Mouse (Mus musculus) ES-Bruce4 (cell line): ENCODE results near the gene Cd247.

Source experiments
- CTCF ChIP-seq: IDR thresholded peaks from one replicate; pipeline ENCODE4 v1.8.1; 2011; ENCODE audit warnings: low read depth, low read length
- POLR2A ChIP-seq: IDR thresholded peaks from one replicate; pipeline ENCODE4 v1.8.1; 2011; ENCODE audit warnings: low read length; ENCODE audit not compliant: insufficient read depth

DNA sequence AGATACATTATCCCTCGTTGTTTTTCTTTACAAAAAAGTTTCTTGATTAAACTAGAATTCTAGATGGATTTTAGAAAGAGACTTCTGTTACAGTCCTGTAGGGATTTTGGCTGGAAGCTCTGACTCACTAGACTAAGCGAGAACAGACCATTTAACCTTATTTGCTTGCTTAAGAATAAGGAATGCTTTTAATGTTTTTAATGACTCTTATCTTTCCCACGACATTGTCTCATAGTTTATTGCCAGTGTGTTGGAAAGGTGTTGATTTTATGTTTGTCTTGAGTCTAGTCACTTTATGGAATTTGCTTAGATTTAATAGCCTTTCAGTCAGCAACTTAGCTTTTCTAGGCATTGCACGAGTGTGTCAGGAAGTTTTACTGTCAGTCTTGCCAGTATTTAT lies 33.3 kb upstream of the Cd247 start:
- TF ChIP-seq POLR2A, result no peak
- no peak for TF ChIP-seq CTCF
